Mouse (Mus musculus) myocyte (in vitro differentiated cells): Measurements from ENCODE around the gene Mpc2.

Source experiments
- CEBPB ChIP-seq: IDR thresholded peaks from 2 replicates; pipeline ENCODE4 v1.6.1; 2011; ENCODE audit warnings: mild to moderate bottlenecking, moderate library complexity; ENCODE audit not compliant: poor library complexity, insufficient read depth, severe bottlenecking
- E2F4 ChIP-seq: IDR thresholded peaks from one replicate; pipeline ENCODE4 v1.6.1; 2011; ENCODE audit warnings: mild to moderate bottlenecking, control low read depth, moderate library complexity; ENCODE audit not compliant: insufficient read depth
- MAX ChIP-seq: IDR thresholded peaks from one replicate; pipeline ENCODE4 v1.6.1; 2011; ENCODE audit warnings: low read depth, mild to moderate bottlenecking, control low read depth
- MYOG ChIP-seq, 3 experiments: IDR thresholded peaks; one replicate each; pipeline ENCODE4 v1.6.1; 2011; ENCODE audit warnings: control low read depth in 2 of 3, low read depth in 2 of 3, mild to moderate bottlenecking in 2 of 3; ENCODE audit not compliant: insufficient read length in 2 of 3, control insufficient read depth in 1 of 3, insufficient read depth in 1 of 3
- POLR2A ChIP-seq: IDR thresholded peaks from one replicate; pipeline ENCODE4 v1.6.1; 2011; ENCODE audit warnings: low read depth, mild to moderate bottlenecking, control low read depth, moderate library complexity; ENCODE audit not compliant: insufficient read length
- POLR2AphosphoS2 ChIP-seq: IDR thresholded peaks from one replicate; pipeline ENCODE4 v1.6.1; 2011; ENCODE audit warnings: low read depth, control low read depth; ENCODE audit not compliant: insufficient read length
- SRF ChIP-seq: IDR thresholded peaks from one replicate; pipeline ENCODE4 v1.6.1; 2011; ENCODE audit warnings: low read depth; ENCODE audit not compliant: control insufficient read depth, insufficient read length
- TCF12 ChIP-seq: IDR thresholded peaks from one replicate; pipeline ENCODE4 v1.6.1; 2011; ENCODE audit warnings: mild to moderate bottlenecking, control low read depth; ENCODE audit not compliant: poor library complexity, insufficient read depth, severe bottlenecking
- TCF3 ChIP-seq: IDR thresholded peaks from one replicate; pipeline ENCODE4 v1.6.1; 2011; ENCODE audit warnings: low read depth, control low read depth; ENCODE audit not compliant: insufficient read length
- USF1 ChIP-seq: IDR thresholded peaks from one replicate; pipeline ENCODE4 v1.6.1; 2011; ENCODE audit warnings: low read depth, mild to moderate bottlenecking, control low read depth, moderate library complexity

- TF ChIP-seq USF1 (no peak), POLR2A (no peak), MYOG (IDR thresholded peaks at IDR 0.05; ENCODE audit: control insufficient read depth in 1 of 3, insufficient read depth in 1 of 3, insufficient read length in 2 of 3, low read depth in 2 of 3) (no peak), CEBPB (no peak), POLR2AphosphoS2 (no peak), TCF3 (no peak), MAX (no peak), TCF12 (no peak), E2F4 (no peak), SRF (no peak)
Observed at GRCm38 (mm10) chr1:165503307-165504024, 43.0 kb downstream of the Mpc2 start.
